Mouse (Mus musculus): ENCODE results near the gene Skap1.

- TF ChIP-seq CTCF (IDR thresholded peaks at IDR 0.05) (no peak), POLR2A (IDR thresholded peaks at IDR 0.05; ENCODE audit: insufficient read depth, low read depth, low read length) (no peak)
Measured at GRCm38 (mm10) chr11:96747555-96747954, 283.2 kb downstream of the Skap1 start.
